Comparison of ENCODE assay signal across 9 mouse cellular contexts in genomic region chr8:105544544-105545205, GRCm38 (mm10). TPM values are rescaled to one million over a fixed set of nuclear protein-coding genes. Genes with fewer than 3 reads are reported as not detected.
DNase-seq lines count a peak whose midpoint lies in the region; ATAC-seq and TF ChIP-seq lines count a peak whose summit lies in the region.
"Had no signal": no experiment of that assay in that cellular context is flagged by ENCODE, and none has a peak within 500 bp of the region (broad histone marks: within the 10 kb centered on the region; RNA-seq: fewer than 3 reads in every experiment).

No protein-coding gene starts in this region.

- peaks cover 24% of the 10 kb centered on the region; the same call in 1 of the 2 replicates for H3K79me2 ChIP-seq in liver, adult 2 months (ENCODE audit: control insufficient read depth, insufficient read depth, low read length)

- H3K27me3 ChIP-seq in liver, adult 2 months (ENCODE audit: control insufficient read depth, insufficient read depth, low read length): no peaks in the 10 kb centered on the region
- H3K27me3 ChIP-seq in liver, postnatal 0 days (ENCODE audit: insufficient read depth, low read length): no peaks in the 10 kb centered on the region
- H3K27me3 ChIP-seq in embryonic facial prominence, embryonic 15.5 days: no peaks in the 10 kb centered on the region
- no peaks in the 10 kb centered on the region for H3K27me3 ChIP-seq in liver, embryonic 13.5 days

- H3K9ac ChIP-seq in liver, adult 2 months (ENCODE audit: low read depth, low read length): no peak overlapping the region
- no peak overlapping the region for H3K9ac ChIP-seq in liver, postnatal 0 days (replicated peaks)
- no peak overlapping the region for H3K9ac ChIP-seq in embryonic facial prominence, embryonic 15.5 days
- H3K9ac ChIP-seq in liver, embryonic 13.5 days: peak overlapping the region; percentile 36; the same call in 1 of the 2 replicates

- H3K4me2 ChIP-seq in liver, postnatal 0 days (ENCODE audit: low read depth, low read length): no peak overlapping the region
- H3K4me2 ChIP-seq in embryonic facial prominence, embryonic 15.5 days (replicated peaks): no peak overlapping the region
- no peak overlapping the region for H3K4me2 ChIP-seq in liver, embryonic 13.5 days

- ATAC-seq in liver, postnatal 0 days: no peak
- no peak for ATAC-seq in embryonic facial prominence, embryonic 15.5 days (ENCODE audit: insufficient number of reproducible peaks, low FRiP score, low TSS enrichment, low read depth)
- ATAC-seq in liver, embryonic 13.5 days (ENCODE audit: low read depth): no peak
- ATAC-seq in erythroid progenitor cell, adult 5-6 weeks (replicated peaks; ENCODE audit: low FRiP score, poor library complexity, severe bottlenecking): no peak
- ATAC-seq in erythroblast, adult 5-6 weeks (replicated peaks; ENCODE audit: low FRiP score, poor library complexity, severe bottlenecking): no peak

- intact Hi-C loops in heart, postnatal 25 days (cut with DNase I): no loop called here

- 0 out of 2 replicates have a peak overlapping the region, but pooled peaks have one; percentile 8 for H3K27ac ChIP-seq in liver, adult 2 months (replicated peaks; ENCODE audit: insufficient read depth, low read depth, low read length)
- no peak overlapping the region for H3K27ac ChIP-seq in liver, postnatal 0 days (ENCODE audit: low read depth)
- H3K27ac ChIP-seq in embryonic facial prominence, embryonic 15.5 days (replicated peaks): peak overlapping the region; percentile 44; the same call in 1 of the 2 replicates
- peak overlapping the region; percentile 93 for H3K27ac ChIP-seq in liver, embryonic 13.5 days

- H3K9me3 ChIP-seq in liver, postnatal 0 days (ENCODE audit: low read length): no peaks in the 10 kb centered on the region
- H3K9me3 ChIP-seq in embryonic facial prominence, embryonic 15.5 days (replicated peaks): no peaks in the 10 kb centered on the region
- H3K9me3 ChIP-seq in liver, embryonic 13.5 days (replicated peaks): no peaks in the 10 kb centered on the region

- no peak for DNase-seq in liver, adult 2 months (ENCODE audit: extremely low read depth, low read depth, low spot score)
- no peak for DNase-seq in liver, postnatal 0 days
- peak; percentile 21 for DNase-seq in heart, postnatal 25 days (ENCODE audit: low spot score)
- DNase-seq in liver, embryonic 13.5 days: no peak
- no peak for DNase-seq in adrenal gland, adult 2 months

- H3K4me3 ChIP-seq in liver, adult 2 months (ENCODE audit: insufficient read depth, low read depth, low read length): no peak overlapping the region
- H3K4me3 ChIP-seq in liver, postnatal 0 days (ENCODE audit: low read depth, low read length): no peak overlapping the region
- H3K4me3 ChIP-seq in embryonic facial prominence, embryonic 15.5 days (replicated peaks): no peak overlapping the region
- H3K4me3 ChIP-seq in liver, embryonic 13.5 days (replicated peaks): no peak overlapping the region

- peaks cover 4% of the 10 kb centered on the region; the same call in 1 of the 2 replicates for H3K36me3 ChIP-seq in liver, adult 2 months (ENCODE audit: control insufficient read depth, insufficient read depth, low read length)
- peaks cover 7% of the 10 kb centered on the region; the same call in 1 of the 2 replicates for H3K36me3 ChIP-seq in liver, postnatal 0 days (replicated peaks; ENCODE audit: insufficient read depth, low read length)
- peaks cover 6% of the 10 kb centered on the region; the same call in 1 of the 2 replicates for H3K36me3 ChIP-seq in embryonic facial prominence, embryonic 15.5 days
- no peaks in the 10 kb centered on the region for H3K36me3 ChIP-seq in liver, embryonic 13.5 days

- H3K4me1 ChIP-seq in liver, adult 2 months (ENCODE audit: control insufficient read depth, insufficient read depth, low read length): peaks cover 25% of the 10 kb centered on the region
- peaks cover 48% of the 10 kb centered on the region for H3K4me1 ChIP-seq in liver, postnatal 0 days (ENCODE audit: insufficient read depth)
- peaks cover 35% of the 10 kb centered on the region for H3K4me1 ChIP-seq in embryonic facial prominence, embryonic 15.5 days
- peaks cover 76% of the 10 kb centered on the region for H3K4me1 ChIP-seq in liver, embryonic 13.5 days (replicated peaks)

- 62% methylated on average over 7 of the region's 7 CpGs for WGBS in liver, adult 2 months
- WGBS in liver, postnatal 0 days (ENCODE audit: insufficient replicate concordance): 62% methylated on average over 7 of the region's 7 CpGs
- WGBS in embryonic facial prominence, embryonic 15.5 days: 35% methylated on average over 7 of the region's 7 CpGs
- WGBS in liver, embryonic 13.5 days (ENCODE audit: insufficient replicate concordance): 56% methylated on average over 7 of the region's 7 CpGs

- no peak for TF ChIP-seq POLR2A in liver, adult 2 months (IDR thresholded peaks at IDR 0.05; ENCODE audit: extremely low read depth, insufficient read depth, low read length)

- TF ChIP-seq CTCF in liver, adult 2 months (IDR thresholded peaks at IDR 0.05; ENCODE audit: low read depth, low read length): no peak
- TF ChIP-seq CTCF in liver, postnatal 0 days (IDR thresholded peaks at IDR 0.05; ENCODE audit: low read depth): no peak

- no peak for TF ChIP-seq EP300 in liver, postnatal 0 days (IDR thresholded peaks at IDR 0.05; ENCODE audit: low read depth)

RNA-seq across cellular contexts. Expression of gene Atp6v0d1, which starts 21.2 kb away (rescaled TPM):
- 63.5 and 85.9 TPM in 2 replicates for total RNA-seq in liver, adult 2 months (2014; rRNA removed)
- 77.2 and 82.0 TPM in 2 replicates for polyA plus RNA-seq in liver, adult 2 months (2012; rRNA removed)
- 48.0 and 50.2 TPM in 2 replicates for polyA plus RNA-seq in liver, postnatal 0 days (2015; fragmentation: Nextera tagmentation; extraction: Ambion mirVana)
- 99.7 and 104 TPM in 2 replicates for polyA plus RNA-seq in embryonic facial prominence, embryonic 15.5 days (2015; fragmentation: Nextera tagmentation; extraction: Ambion mirVana)
- 10 to 100 TPM; 45.7 to 53.2 TPM for total RNA-seq in heart, postnatal 25 days (2021)
- 49.4 and 52.7 TPM in 2 replicates for polyA plus RNA-seq in liver, embryonic 13.5 days (2015; fragmentation: Nextera tagmentation; extraction: Ambion mirVana)
- total RNA-seq in erythroid progenitor cell, adult 5-6 weeks (2015; ENCODE audit: low replicate concordance): 84.7 and 109 TPM in 2 replicates
- total RNA-seq in erythroid progenitor cell, adult 5-6 weeks (2017; ENCODE audit: low replicate concordance): 31.3 and 35.6 TPM in 2 replicates
- 100 to 1,000 TPM; 113 to 118 TPM for total RNA-seq in adrenal gland, adult 2 months (2021)
- polyA plus RNA-seq in adrenal gland, adult 2 months (2012; rRNA removed): 77.6 and 80.3 TPM in 2 replicates
- total RNA-seq in erythroblast, adult 5-6 weeks (2015; ENCODE audit: low replicate concordance): 72.8 and 90.9 TPM in 2 replicates
- total RNA-seq in erythroblast, adult 5-6 weeks (2017; ENCODE audit: low replicate concordance): 46.0 and 50.9 TPM in 2 replicates

RNA-seq across cellular contexts. Expression of gene Hsd11b2, which starts 26.1 kb away (rescaled TPM):
- not detected in 2 replicates for total RNA-seq in liver, adult 2 months (2014; rRNA removed)
- 0.09 and 0.12 TPM in 2 replicates for polyA plus RNA-seq in liver, adult 2 months (2012; rRNA removed)
- polyA plus RNA-seq in liver, postnatal 0 days (2015; fragmentation: Nextera tagmentation; extraction: Ambion mirVana): 0.13 TPM in 1 of 2 replicates, not detected in the other
- polyA plus RNA-seq in embryonic facial prominence, embryonic 15.5 days (2015; fragmentation: Nextera tagmentation; extraction: Ambion mirVana): 1.4 TPM in 2 replicates
- total RNA-seq in heart, postnatal 25 days (2021): under 1 TPM; 0.13 to 0.36 TPM
- 1.5 and 2.2 TPM in 2 replicates for polyA plus RNA-seq in liver, embryonic 13.5 days (2015; fragmentation: Nextera tagmentation; extraction: Ambion mirVana)
- not detected in 2 replicates for total RNA-seq in erythroid progenitor cell, adult 5-6 weeks (2015; ENCODE audit: low replicate concordance)
- not detected in 2 replicates for total RNA-seq in erythroid progenitor cell, adult 5-6 weeks (2017; ENCODE audit: low replicate concordance)
- total RNA-seq in adrenal gland, adult 2 months (2021): under 1 TPM; 0.14 to 0.35 TPM
- polyA plus RNA-seq in adrenal gland, adult 2 months (2012; rRNA removed): 1.2 and 2.2 TPM in 2 replicates
- 2.3 TPM in 1 of 2 replicates, not detected in the other for total RNA-seq in erythroblast, adult 5-6 weeks (2015; ENCODE audit: low replicate concordance)
- not detected in 2 replicates for total RNA-seq in erythroblast, adult 5-6 weeks (2017; ENCODE audit: low replicate concordance)
- total RNA-seq: monocyte, adult 5-6 weeks had no signal

RNA-seq across cellular contexts. Expression of gene Zdhhc1, which starts 48.0 kb away (rescaled TPM):
- 1.9 and 2.3 TPM in 2 replicates for total RNA-seq in liver, adult 2 months (2014; rRNA removed)
- 2.3 and 4.5 TPM in 2 replicates for polyA plus RNA-seq in liver, adult 2 months (2012; rRNA removed)
- polyA plus RNA-seq in liver, postnatal 0 days (2015; fragmentation: Nextera tagmentation; extraction: Ambion mirVana): 2.1 and 2.3 TPM in 2 replicates
- 55.4 and 59.8 TPM in 2 replicates for polyA plus RNA-seq in embryonic facial prominence, embryonic 15.5 days (2015; fragmentation: Nextera tagmentation; extraction: Ambion mirVana)
- total RNA-seq in heart, postnatal 25 days (2021): 10 to 100 TPM; 12.8 to 13.6 TPM
- 2.1 TPM in 2 replicates for polyA plus RNA-seq in liver, embryonic 13.5 days (2015; fragmentation: Nextera tagmentation; extraction: Ambion mirVana)
- 2.5 TPM in 1 of 2 replicates, not detected in the other for total RNA-seq in erythroid progenitor cell, adult 5-6 weeks (2015; ENCODE audit: low replicate concordance)
- total RNA-seq in erythroid progenitor cell, adult 5-6 weeks (2017; ENCODE audit: low replicate concordance): 0.39 TPM in 1 of 2 replicates, not detected in the other
- total RNA-seq in adrenal gland, adult 2 months (2021): 10 to 100 TPM; 13.8 to 19.2 TPM
- 53.3 and 62.5 TPM in 2 replicates for polyA plus RNA-seq in adrenal gland, adult 2 months (2012; rRNA removed)
- not detected in 2 replicates for total RNA-seq in erythroblast, adult 5-6 weeks (2015; ENCODE audit: low replicate concordance)
- 0.17 and 0.42 TPM in 2 replicates for total RNA-seq in erythroblast, adult 5-6 weeks (2017; ENCODE audit: low replicate concordance)
